Mouse (Mus musculus): ENCODE measurements around the gene Greb1. TPM values are rescaled to one million over a fixed set of nuclear protein-coding genes. Genes with fewer than 3 reads are reported as not detected.

Greb1 gene
- polyA plus RNA-seq, 2 experiments: 1.1 to 3.2 TPM

GRCm38 (mm10) chr12:16805511-16805910 is 4.8 kb upstream of the Greb1 start:
- no peaks in the 10 kb centered on the region for H3K9me3 ChIP-seq (ENCODE audit: control insufficient read depth, low read length)
- 4% methylated on average over 5 of the region's 5 CpGs for WGBS
- H3K27me3 ChIP-seq (ENCODE audit: control insufficient read depth, insufficient read depth, low read length): no peaks in the 10 kb centered on the region
- peak; percentile 69; the same call in 1 of the 2 replicates for ATAC-seq (ENCODE audit: low FRiP score, low read depth)
- no peak for TF ChIP-seq POLR2A (IDR thresholded peaks at IDR 0.05; ENCODE audit: borderline replicate concordance, extremely low read depth, insufficient read depth, insufficient read length)
- H3K4me1 ChIP-seq (ENCODE audit: control insufficient read depth, insufficient read depth, low read length): no peaks in the 10 kb centered on the region; the same call in 1 of the 2 replicates
- H3K4me3 ChIP-seq (replicated peaks; ENCODE audit: low read length): no peak overlapping the region
- H3K27ac ChIP-seq (replicated peaks; ENCODE audit: low read depth, low read length): no peak overlapping the region
- H3K36me3 ChIP-seq (ENCODE audit: control insufficient read depth, insufficient read depth, low read length): no peaks in the 10 kb centered on the region
- no peak overlapping the region for H3K9ac ChIP-seq (ENCODE audit: low read depth, low read length, severe bottlenecking)
- H3K4me2 ChIP-seq (replicated peaks; ENCODE audit: low read depth, low read length, severe bottlenecking): no peak overlapping the region
- DNase-seq (ENCODE audit: low spot score): peak; percentile 88

GRCm38 (mm10) chr12:16803956-16804430 is 3.3 kb upstream of the Greb1 start:
- Histone ChIP-seq H3K4me2 (replicated peaks; ENCODE audit: low read depth, low read length, severe bottlenecking) (no peak overlapping the region), H3K4me1 (ENCODE audit: control insufficient read depth, insufficient read depth, low read length) (peaks cover 4% of the 10 kb centered on the region; the same call in 1 of the 2 replicates), H3K36me3 (ENCODE audit: control insufficient read depth, insufficient read depth, low read length) (no peaks in the 10 kb centered on the region), H3K4me3 (replicated peaks; ENCODE audit: low read length) (no peak overlapping the region), H3K27me3 (ENCODE audit: control insufficient read depth, insufficient read depth, low read length) (no peaks in the 10 kb centered on the region), H3K27ac (replicated peaks; ENCODE audit: low read depth, low read length) (no peak overlapping the region), H3K9me3 (ENCODE audit: control insufficient read depth, low read length) (no peaks in the 10 kb centered on the region), H3K9ac (ENCODE audit: low read depth, low read length, severe bottlenecking) (no peak overlapping the region)
- TF ChIP-seq POLR2A (IDR thresholded peaks at IDR 0.05; ENCODE audit: borderline replicate concordance, extremely low read depth, insufficient read depth, insufficient read length): no peak
- DNase-seq (ENCODE audit: low spot score) (no peak), ATAC-seq (ENCODE audit: low FRiP score, low read depth) (no peak)
- 46% methylated on average over 5 of the region's 5 CpGs for WGBS

- Histone ChIP-seq H3K4me2 (replicated peaks; ENCODE audit: low read depth, low read length, severe bottlenecking) (no peak overlapping the region), H3K27ac (replicated peaks; ENCODE audit: low read depth, low read length) (no peak overlapping the region), H3K36me3 (ENCODE audit: control insufficient read depth, insufficient read depth, low read length) (no peaks in the 10 kb centered on the region), H3K4me1 (ENCODE audit: control insufficient read depth, insufficient read depth, low read length) (peaks cover 4% of the 10 kb centered on the region; the same call in 1 of the 2 replicates), H3K9ac (ENCODE audit: low read depth, low read length, severe bottlenecking) (no peak overlapping the region), H3K27me3 (ENCODE audit: control insufficient read depth, insufficient read depth, low read length) (no peaks in the 10 kb centered on the region), H3K9me3 (ENCODE audit: control insufficient read depth, low read length) (no peaks in the 10 kb centered on the region), H3K4me3 (replicated peaks; ENCODE audit: low read length) (no peak overlapping the region)
- 21% methylated on average over 5 of the region's 5 CpGs for WGBS
- ATAC-seq (ENCODE audit: low FRiP score, low read depth): no peak
- no peak for DNase-seq (ENCODE audit: low spot score)
- TF ChIP-seq POLR2A (IDR thresholded peaks at IDR 0.05; ENCODE audit: borderline replicate concordance, extremely low read depth, insufficient read depth, insufficient read length): no peak
Measured at GRCm38 (mm10) chr12:16803237-16803955, 2.7 kb upstream of the Greb1 start.

- WGBS: 3% methylated on average over 12 of the region's 12 CpGs
- TF ChIP-seq POLR2A (IDR thresholded peaks at IDR 0.05; ENCODE audit: borderline replicate concordance, extremely low read depth, insufficient read depth, insufficient read length): no peak
- peak overlapping the region; percentile 98 for H3K4me2 ChIP-seq (replicated peaks; ENCODE audit: low read depth, low read length, severe bottlenecking)
- H3K27ac ChIP-seq (replicated peaks; ENCODE audit: low read depth, low read length): no peak overlapping the region
- peak overlapping the region; percentile 51 for H3K4me3 ChIP-seq (replicated peaks; ENCODE audit: low read length)
- no peaks in the 10 kb centered on the region for H3K36me3 ChIP-seq (ENCODE audit: control insufficient read depth, insufficient read depth, low read length)
- peak; percentile 70 for ATAC-seq (ENCODE audit: low FRiP score, low read depth)
- peak overlapping the region; percentile 66 for H3K9ac ChIP-seq (ENCODE audit: low read depth, low read length, severe bottlenecking)
- peaks cover 4% of the 10 kb centered on the region; the same call in 1 of the 2 replicates for H3K4me1 ChIP-seq (ENCODE audit: control insufficient read depth, insufficient read depth, low read length)
- no peak for DNase-seq (ENCODE audit: low spot score)
- H3K27me3 ChIP-seq (ENCODE audit: control insufficient read depth, insufficient read depth, low read length): no peaks in the 10 kb centered on the region
- H3K9me3 ChIP-seq (ENCODE audit: control insufficient read depth, low read length): no peaks in the 10 kb centered on the region
Measured at GRCm38 (mm10) chr12:16800959-16801315, 251 bp upstream of the Greb1 start.

- no peak for ATAC-seq (ENCODE audit: low FRiP score, low read depth)
- WGBS: 12% methylated on average over 6 of the region's 6 CpGs
- Histone ChIP-seq H3K27me3 (ENCODE audit: control insufficient read depth, insufficient read depth, low read length) (no peaks in the 10 kb centered on the region), H3K4me2 (replicated peaks; ENCODE audit: low read depth, low read length, severe bottlenecking) (peak overlapping the region; percentile 98), H3K27ac (replicated peaks; ENCODE audit: low read depth, low read length) (no peak overlapping the region), H3K9me3 (ENCODE audit: control insufficient read depth, low read length) (no peaks in the 10 kb centered on the region), H3K9ac (ENCODE audit: low read depth, low read length, severe bottlenecking) (peak overlapping the region; percentile 66), H3K4me1 (ENCODE audit: control insufficient read depth, insufficient read depth, low read length) (peaks cover 4% of the 10 kb centered on the region; the same call in 1 of the 2 replicates), H3K36me3 (ENCODE audit: control insufficient read depth, insufficient read depth, low read length) (no peaks in the 10 kb centered on the region), H3K4me3 (replicated peaks; ENCODE audit: low read length) (peak overlapping the region; percentile 51)
- DNase-seq (ENCODE audit: low spot score): no peak
- TF ChIP-seq POLR2A (IDR thresholded peaks at IDR 0.05; ENCODE audit: borderline replicate concordance, extremely low read depth, insufficient read depth, insufficient read length): no peak
Measured at GRCm38 (mm10) chr12:16799928-16800258, 793 bp downstream of the Greb1 start.

Data from limb, embryonic 14.5 days (tissue).